Mouse (Mus musculus) heart, embryonic 15.5 days (tissue): ENCODE measurements at regions not wholly inside any gene's neighbourhood (a gene's known extent, or its start where the extent isn't known, plus 50 kb on each side); places are given as distances from the start of the nearest gene placed in this dataset.

ENCODE experiments used
- ATAC-seq: fragments of 200-750 bp; cut with Nextera tagmentation; replicated peaks from 2 replicates; pipeline ENCODE4 v1.8.0; 2017; ENCODE audit warnings: low read depth, moderate TSS enrichment; ENCODE audit not compliant: insufficient number of reproducible peaks, insufficient read depth, low FRiP score
- H3K27ac ChIP-seq: fragments of 300-500 bp; sonication (generic); 2 replicates; pipeline ENCODE4 v1.5.1; 2015; ENCODE audit warnings: mild to moderate bottlenecking, inconsistent platforms
- H3K27me3 ChIP-seq: fragments of 300-500 bp; sonication (generic); 2 replicates; pipeline ENCODE4 v1.6.1; 2015; ENCODE audit warnings: inconsistent platforms
- H3K36me3 ChIP-seq: fragments of 300-500 bp; sonication (generic); 2 replicates; pipeline ENCODE4 v1.6.1; 2015; ENCODE audit warnings: mild to moderate bottlenecking, inconsistent platforms
- H3K4me1 ChIP-seq: fragments of 300-500 bp; sonication (generic); replicated peaks from 2 replicates; pipeline ENCODE4 v1.6.1; 2015; ENCODE audit warnings: inconsistent platforms
- H3K4me2 ChIP-seq: fragments of 300-500 bp; sonication (generic); 2 replicates; pipeline ENCODE4 v1.6.1; 2015; ENCODE audit warnings: inconsistent platforms, mild to moderate bottlenecking, moderate library complexity
- H3K4me3 ChIP-seq: fragments of 300-500 bp; sonication (generic); 2 replicates; pipeline ENCODE4 v1.5.1; 2015; ENCODE audit warnings: mild to moderate bottlenecking, inconsistent platforms
- H3K9ac ChIP-seq: fragments of 300-500 bp; sonication (generic); 2 replicates; pipeline ENCODE4 v1.6.1; 2015; ENCODE audit warnings: mild to moderate bottlenecking, inconsistent platforms
- H3K9me3 ChIP-seq: fragments of 300-500 bp; sonication (generic); replicated peaks from 2 replicates; pipeline ENCODE4 v1.6.1; 2016; ENCODE audit warnings: inconsistent platforms
- WGBS: fragments of 180-500 bp; shearing (Covaris S2); methylation state at CpG from one replicate; pipeline ENCODE4 v1.1.7; 2015; ENCODE audit warnings: mixed read lengths; 5-methylcytosine and 5-hydroxymethylcytosine counted together

DNA sequence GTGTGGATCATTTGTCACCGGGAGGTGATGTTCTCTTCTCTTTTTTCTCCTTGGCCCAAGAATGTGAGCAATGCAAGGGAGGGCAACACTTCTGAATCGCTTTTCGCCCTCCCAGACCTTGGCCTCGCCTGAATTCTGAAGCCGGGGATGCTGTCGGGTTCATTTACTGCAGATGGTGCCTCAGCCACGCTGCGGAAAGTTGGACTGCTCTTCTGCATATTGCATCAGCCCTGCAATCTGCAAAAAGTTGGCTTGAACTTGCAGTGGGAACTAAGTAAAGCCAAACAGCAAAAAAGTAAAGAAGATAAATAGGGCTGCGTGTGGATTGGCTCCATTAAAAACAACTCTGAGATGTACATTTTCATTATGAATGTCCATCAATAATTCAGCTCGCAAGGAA lies 55.9 kb upstream of the Dok5 start:
- no peak overlapping the region for H3K9ac ChIP-seq
- H3K4me2 ChIP-seq = no peak overlapping the region
- no peaks in the 10 kb centered on the region for H3K4me1 ChIP-seq
- no peak overlapping the region for H3K4me3 ChIP-seq
- H3K36me3 ChIP-seq = no peaks in the 10 kb centered on the region
- no peaks in the 10 kb centered on the region for H3K9me3 ChIP-seq
- no peaks in the 10 kb centered on the region for H3K27me3 ChIP-seq
- no peak overlapping the region for H3K27ac ChIP-seq
- 75% methylated on average over 10 of the region's 10 CpGs for WGBS
- ATAC-seq = no peak

DNA sequence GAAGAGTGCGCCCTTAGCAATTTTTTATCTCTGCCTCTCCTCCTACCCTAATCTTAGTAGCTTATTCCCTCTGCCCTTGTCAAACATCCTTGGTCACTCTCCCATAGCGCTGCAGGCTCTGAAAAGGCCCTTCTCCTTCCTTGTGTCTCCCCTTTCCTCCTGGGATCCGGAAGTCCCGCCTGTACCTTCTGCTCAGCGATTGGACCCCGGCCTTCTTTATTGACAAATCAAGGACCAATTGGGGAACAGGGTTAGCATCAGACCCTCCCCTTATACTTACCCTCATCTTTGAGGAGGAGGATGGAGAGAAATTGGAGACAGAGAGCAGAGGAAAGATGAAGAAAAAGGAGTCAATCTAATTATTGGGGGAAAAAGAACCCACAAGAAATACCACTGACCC lies 57.9 kb upstream of the Dok5 start:
- no peaks in the 10 kb centered on the region for H3K36me3 ChIP-seq
- no peak overlapping the region for H3K9ac ChIP-seq
- H3K27ac ChIP-seq = no peak overlapping the region
- H3K27me3 ChIP-seq = no peaks in the 10 kb centered on the region
- no peak overlapping the region for H3K4me2 ChIP-seq
- 71% methylated on average over 6 of the region's 6 CpGs for WGBS
- H3K4me3 ChIP-seq = no peak overlapping the region
- no peak for ATAC-seq
- H3K9me3 ChIP-seq = no peaks in the 10 kb centered on the region
- H3K4me1 ChIP-seq = no peaks in the 10 kb centered on the region

DNA sequence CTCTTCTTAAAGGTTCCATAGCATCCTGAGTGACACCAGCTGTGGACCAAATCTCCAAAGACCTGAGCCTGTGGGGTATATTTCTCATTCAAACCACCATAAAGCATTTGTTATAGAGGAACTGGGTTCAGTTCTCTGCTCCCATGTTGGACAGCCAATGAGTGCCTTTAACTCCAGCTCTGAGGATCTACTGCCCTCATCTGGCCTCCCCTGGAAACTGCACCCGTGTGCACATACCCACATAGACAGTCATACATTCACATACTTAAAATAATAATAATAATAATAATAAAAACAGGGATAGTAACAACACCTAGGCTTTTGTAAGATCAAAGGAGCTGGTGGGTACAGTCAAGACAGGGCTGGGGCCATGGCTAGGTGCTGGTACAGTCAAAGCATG lies 58.8 kb upstream of the Dok5 start:
- H3K27me3 ChIP-seq = no peaks in the 10 kb centered on the region
- H3K4me1 ChIP-seq = no peaks in the 10 kb centered on the region
- WGBS = 81% methylated on average over 1 of the region's 1 CpGs
- no peak overlapping the region for H3K4me3 ChIP-seq
- no peak overlapping the region for H3K9ac ChIP-seq
- H3K36me3 ChIP-seq = no peaks in the 10 kb centered on the region
- H3K27ac ChIP-seq = no peak overlapping the region
- H3K4me2 ChIP-seq = no peak overlapping the region
- no peak for ATAC-seq
- no peaks in the 10 kb centered on the region for H3K9me3 ChIP-seq

DNA sequence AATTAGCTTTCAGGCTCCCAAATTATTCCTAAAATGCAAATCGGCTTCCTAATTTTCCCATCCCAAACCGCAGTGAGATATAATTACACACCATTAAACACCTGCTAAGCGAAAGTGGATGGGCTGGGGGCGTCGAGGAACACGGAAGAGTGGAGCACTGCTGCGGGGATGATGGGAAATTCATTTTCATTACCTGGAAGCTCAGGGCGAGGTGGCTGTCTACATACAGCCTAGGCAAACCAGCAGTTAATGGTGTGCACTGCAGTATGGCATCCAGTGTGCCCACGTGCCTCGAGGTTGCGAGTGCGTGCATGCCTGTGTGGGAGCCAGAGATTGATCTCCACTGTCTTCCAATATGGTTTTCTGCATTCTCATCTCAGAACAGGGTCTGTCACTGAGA lies 62.6 kb upstream of the Dok5 start:
- Histone ChIP-seq H3K9ac (no peak overlapping the region), H3K27me3 (no peaks in the 10 kb centered on the region), H3K27ac (no peak overlapping the region), H3K4me3 (no peak overlapping the region), H3K9me3 (no peaks in the 10 kb centered on the region), H3K4me2 (no peak overlapping the region), H3K4me1 (no peaks in the 10 kb centered on the region), H3K36me3 (no peaks in the 10 kb centered on the region)
- ATAC-seq = no peak
- WGBS = 89% methylated on average over 12 of the region's 12 CpGs

- Histone ChIP-seq H3K9ac (no peak overlapping the region), H3K27ac (no peak overlapping the region), H3K4me2 (no peak overlapping the region), H3K4me1 (no peaks in the 10 kb centered on the region), H3K27me3 (no peaks in the 10 kb centered on the region), H3K36me3 (no peaks in the 10 kb centered on the region), H3K4me3 (no peak overlapping the region), H3K9me3 (no peaks in the 10 kb centered on the region)
- ATAC-seq = no peak
- 85% methylated on average over 6 of the region's 6 CpGs for WGBS
These were observed 63.1 kb upstream of the Dok5 start for GRCm38 (mm10) chr2:170668497-170668896.

GRCm38 (mm10) chr2:170662069-170662980 lies 60.5 kb upstream of the 4930470P17Rik start:
- no peak for ATAC-seq
- H3K9ac ChIP-seq = no peak overlapping the region
- H3K36me3 ChIP-seq = no peaks in the 10 kb centered on the region
- 77% methylated on average over 25 of the region's 25 CpGs for WGBS
- H3K4me3 ChIP-seq = no peak overlapping the region
- no peaks in the 10 kb centered on the region for H3K9me3 ChIP-seq
- no peak overlapping the region for H3K4me2 ChIP-seq
- H3K27ac ChIP-seq = no peak overlapping the region
- H3K4me1 ChIP-seq = no peaks in the 10 kb centered on the region
- H3K27me3 ChIP-seq = no peaks in the 10 kb centered on the region

GRCm38 (mm10) chr2:170659291-170659690 lies 57.5 kb upstream of the 4930470P17Rik start:
- ATAC-seq = 0 out of 2 replicates have a peak, but pooled peaks have one; percentile 22

GRCm38 (mm10) chr2:170658520-170658919 lies 56.7 kb upstream of the 4930470P17Rik start:
- no peak overlapping the region for H3K4me3 ChIP-seq
- H3K9me3 ChIP-seq = no peaks in the 10 kb centered on the region
- H3K4me1 ChIP-seq = no peaks in the 10 kb centered on the region
- 51% methylated on average over 7 of the region's 7 CpGs for WGBS
- no peak for ATAC-seq
- H3K36me3 ChIP-seq = no peaks in the 10 kb centered on the region
- no peak overlapping the region for H3K27ac ChIP-seq
- no peak overlapping the region for H3K9ac ChIP-seq
- no peaks in the 10 kb centered on the region for H3K27me3 ChIP-seq
- H3K4me2 ChIP-seq = no peak overlapping the region

More at GRCm38 (mm10) chr2:170659291-170659690, 57.5 kb upstream of the 4930470P17Rik start:
- Histone ChIP-seq H3K27ac (no peak overlapping the region), H3K27me3 (no peaks in the 10 kb centered on the region), H3K4me3 (no peak overlapping the region), H3K9me3 (no peaks in the 10 kb centered on the region), H3K36me3 (no peaks in the 10 kb centered on the region), H3K4me2 (no peak overlapping the region), H3K9ac (no peak overlapping the region), H3K4me1 (no peaks in the 10 kb centered on the region)
- WGBS = 49% methylated on average over 8 of the region's 8 CpGs

- no peak for ATAC-seq
- no peak overlapping the region for H3K4me2 ChIP-seq
- H3K36me3 ChIP-seq = no peaks in the 10 kb centered on the region
- H3K9me3 ChIP-seq = no peaks in the 10 kb centered on the region
- no peak overlapping the region for H3K27ac ChIP-seq
- no peaks in the 10 kb centered on the region for H3K27me3 ChIP-seq
- H3K4me1 ChIP-seq = no peaks in the 10 kb centered on the region
- WGBS = 16% methylated on average over 7 of the region's 7 CpGs
- no peak overlapping the region for H3K9ac ChIP-seq
- no peak overlapping the region for H3K4me3 ChIP-seq
These were observed 56.0 kb upstream of the 4930470P17Rik start for GRCm38 (mm10) chr2:170657821-170658221.

DNA sequence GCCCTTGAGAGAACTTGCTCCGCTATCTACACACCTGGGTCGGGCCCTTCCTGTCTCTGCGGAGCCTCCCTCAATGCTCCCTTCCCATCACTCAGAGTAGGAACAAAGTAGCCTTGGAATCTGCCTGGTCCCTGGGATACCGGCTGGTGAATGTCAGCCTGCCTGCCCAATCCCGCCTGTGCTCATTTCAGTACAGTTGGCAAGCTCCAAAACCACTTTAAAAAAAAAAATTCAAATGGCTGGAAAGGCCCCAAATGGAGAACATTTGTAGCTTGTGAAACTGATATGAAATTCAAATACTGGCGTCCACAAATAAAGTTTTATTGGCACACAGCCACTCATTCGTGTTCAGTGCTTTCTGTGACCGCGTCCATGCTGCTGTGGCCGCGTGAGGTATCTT lies 50.3 kb upstream of the 4930470P17Rik start:
- Histone ChIP-seq H3K27me3 (no peaks in the 10 kb centered on the region), H3K36me3 (no peaks in the 10 kb centered on the region), H3K9ac (no peak overlapping the region), H3K9me3 (no peaks in the 10 kb centered on the region), H3K4me2 (no peak overlapping the region), H3K4me1 (no peaks in the 10 kb centered on the region), H3K4me3 (no peak overlapping the region), H3K27ac (no peak overlapping the region)
- ATAC-seq = no peak
- 72% methylated on average over 11 of the region's 11 CpGs for WGBS
